Mouse (Mus musculus): ENCODE data around the gene Insr. TPM values are rescaled to one million over a fixed set of nuclear protein-coding genes. Genes with fewer than 3 reads are reported as not detected.

Gene Insr
- polyA plus RNA-seq, 1 experiment from 2014 or later = 56.9 TPM

Small RNA genes lying within 50 kb of the gene (microRNA-seq; reads per million reads assigned to microRNA genes)
- gene Gm25775 = not detected

Other genes with a start within 250 kb of the Insr start
- gene A430078G23Rik, start 73.8 kb upstream of the Insr start, polyA plus RNA-seq (2014; fragmentation: Nextera tagmentation; extraction: Ambion mirVana) = not detected in 2 replicates
- gene Arhgef18, start 113.4 kb upstream of the Insr start, polyA plus RNA-seq (2014; fragmentation: Nextera tagmentation; extraction: Ambion mirVana) = 4.6 and 6.0 TPM in 2 replicates
- gene Pex11g, start 188.1 kb upstream of the Insr start, polyA plus RNA-seq (2014; fragmentation: Nextera tagmentation; extraction: Ambion mirVana) = 5.0 and 5.4 TPM in 2 replicates
- not detected in 2 replicates for gene Tex45, start 191.2 kb upstream of the Insr start, polyA plus RNA-seq (2014; fragmentation: Nextera tagmentation; extraction: Ambion mirVana)
- gene Zfp358, start 213.5 kb upstream of the Insr start, polyA plus RNA-seq (2014; fragmentation: Nextera tagmentation; extraction: Ambion mirVana) = 11.5 and 17.4 TPM in 2 replicates
- 36.0 and 38.0 TPM in 2 replicates for gene Mcoln1, start 220.8 kb upstream of the Insr start, polyA plus RNA-seq (2014; fragmentation: Nextera tagmentation; extraction: Ambion mirVana)
- 11.1 and 15.8 TPM in 2 replicates for gene Pnpla6, start 235.8 kb upstream of the Insr start, polyA plus RNA-seq (2014; fragmentation: Nextera tagmentation; extraction: Ambion mirVana)

Data from heart, embryonic 14.5 days (tissue).